10 mouse cellular contexts compared by ENCODE assay signal in the genomic region with DNA sequence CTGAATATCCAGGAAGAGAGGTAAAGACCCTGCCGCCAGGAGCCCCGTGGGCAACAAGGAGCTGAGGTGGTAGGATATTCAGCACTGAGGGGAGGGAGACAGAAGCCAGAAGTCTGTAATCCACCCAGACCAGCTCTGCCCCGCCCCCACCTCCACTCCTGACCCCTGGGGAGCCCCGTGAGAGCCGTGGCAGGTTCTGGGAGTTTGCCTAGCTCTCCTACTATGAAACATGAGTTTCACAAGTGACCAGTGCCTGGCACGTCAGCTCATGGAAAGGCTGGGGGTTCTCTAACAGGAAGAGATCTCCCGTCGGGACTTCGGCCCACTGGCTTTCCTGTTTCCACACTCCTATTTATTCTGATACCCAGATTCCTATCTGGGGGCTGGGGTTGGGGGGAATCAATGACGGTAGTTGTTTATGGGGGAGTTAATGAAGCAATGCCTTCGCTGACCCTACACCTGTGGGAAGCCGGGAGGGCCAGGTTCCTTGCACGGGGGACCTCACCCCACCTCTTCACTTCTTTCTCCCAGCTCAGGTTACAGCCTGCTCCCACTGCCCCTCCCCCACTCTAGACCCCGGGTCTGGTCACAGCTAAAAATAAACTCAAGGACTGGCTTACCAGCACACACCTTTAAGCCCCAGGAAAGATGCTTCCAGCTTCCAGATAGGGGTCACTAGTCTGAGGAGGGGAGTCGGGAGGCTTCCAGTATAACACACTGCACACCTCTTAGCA. TPM values are rescaled to one million over a fixed set of nuclear protein-coding genes. Genes with fewer than 3 reads are reported as not detected.
DNase-seq lines count a peak whose midpoint lies in the region; ATAC-seq lines count a peak whose summit lies in the region.
"Had no signal": no experiment of that assay in that cellular context is flagged by ENCODE, and none has a peak within 500 bp of the region (broad histone marks: within the 10 kb centered on the region; RNA-seq: fewer than 3 reads in every experiment).

No protein-coding gene starts in this region.

- H3K9me3 ChIP-seq in kidney, embryonic 16.5 days (ENCODE audit: low read length) = no peaks in the 10 kb centered on the region
- no peaks in the 10 kb centered on the region for H3K9me3 ChIP-seq in limb, embryonic 10.5 days (replicated peaks)

- H3K4me1 ChIP-seq in kidney, embryonic 16.5 days (ENCODE audit: insufficient read depth, low read length) = peaks cover 96% of the 10 kb centered on the region
- H3K4me1 ChIP-seq in limb, embryonic 10.5 days = peaks cover 100% of the 10 kb centered on the region

- peaks cover 3% of the 10 kb centered on the region; the same call in 1 of the 2 replicates for H3K27me3 ChIP-seq in kidney, embryonic 16.5 days (ENCODE audit: insufficient read depth, low read length)
- no peaks in the 10 kb centered on the region for H3K27me3 ChIP-seq in limb, embryonic 10.5 days (ENCODE audit: low read depth, poor library complexity, severe bottlenecking)

- intact Hi-C loops in left cerebral cortex, postnatal 14 days (cut with DNase I) = no loop called here

- no peaks in the 10 kb centered on the region for H3K36me3 ChIP-seq in kidney, embryonic 16.5 days (ENCODE audit: insufficient read depth, low read length)
- H3K36me3 ChIP-seq in limb, embryonic 10.5 days = no peaks in the 10 kb centered on the region

- DNase-seq in adrenal gland, postnatal 14 days = peak; percentile 59
- no peak for DNase-seq in adrenal gland, adult 18-20 months (ENCODE audit: low spot score in 2 of 2)
- DNase-seq in kidney, adult 11 months = no peak
- peak; percentile 78 for DNase-seq in R1 (ENCODE audit: low read depth, low spot score)
- peak; percentile 81 for DNase-seq in limb, embryonic 10.5 days (ENCODE audit: low spot score)
- DNase-seq in left cerebral cortex, postnatal 14 days (ENCODE audit: low spot score in 2 of 2) = no peak
- DNase-seq in left cerebral cortex, adult 18-20 months (ENCODE audit: low spot score in 2 of 2) = no peak
- DNase-seq: gastrocnemius, postnatal 10 days had no signal

- H3K9ac ChIP-seq in kidney, embryonic 16.5 days (replicated peaks; ENCODE audit: low read length) = peak overlapping the region; percentile 14; the same call in 1 of the 2 replicates
- H3K9ac ChIP-seq: liver, embryonic 14.5 days had no signal

- WGBS in kidney, embryonic 16.5 days = 6% methylated on average over 14 of the region's 15 CpGs
- 2% methylated on average over 15 of the region's 15 CpGs for WGBS in limb, embryonic 10.5 days

- H3K4me2 ChIP-seq in kidney, embryonic 16.5 days (replicated peaks; ENCODE audit: low read depth, low read length) = peak overlapping the region; percentile 33

- H3K4me3 ChIP-seq in kidney, embryonic 16.5 days (ENCODE audit: low read length) = no peak overlapping the region
- peak overlapping the region; percentile 39 for H3K4me3 ChIP-seq in limb, embryonic 10.5 days

- H3K27ac ChIP-seq in kidney, embryonic 16.5 days (ENCODE audit: low read length) = peak overlapping the region; percentile 89
- H3K27ac ChIP-seq in limb, embryonic 10.5 days = peak overlapping the region; percentile 94
- H3K27ac ChIP-seq: liver, embryonic 14.5 days had no signal

- peak; percentile 35 for ATAC-seq in kidney, embryonic 16.5 days (ENCODE audit: low FRiP score, low TSS enrichment)

RNA-seq across cellular contexts. Expression of a gene that starts 19.4 kb away (rescaled TPM):
- total RNA-seq in adrenal gland, postnatal 14 days (2021) = 10.5 and 11.3 TPM in 2 replicates
- 1 to 10 TPM; 4.1 to 6.7 TPM for total RNA-seq in adrenal gland, adult 18-20 months (2021)
- 10.4 and 10.5 TPM in 2 replicates for polyA plus RNA-seq in kidney, embryonic 16.5 days (2015; fragmentation: Nextera tagmentation; extraction: Ambion mirVana)
- 10.2 and 11.8 TPM in 2 replicates for polyA plus RNA-seq in limb, embryonic 10.5 days (2016; fragmentation: Nextera tagmentation; extraction: Ambion mirVana)
- 10 to 100 TPM in 1 of 2 experiments, 1 to 10 TPM in 1; 7.6 to 12.3 TPM for total RNA-seq in left cerebral cortex, postnatal 14 days (2021)
- 10 to 100 TPM in 1 of 2 experiments, 1 to 10 TPM in 1; 9.3 to 10.3 TPM for total RNA-seq in left cerebral cortex, adult 18-20 months (2021)

RNA-seq across cellular contexts. Expression of a gene that starts 59.4 kb away (rescaled TPM):
- total RNA-seq in adrenal gland, postnatal 14 days (2021) = 14.3 and 20.7 TPM in 2 replicates
- total RNA-seq in adrenal gland, adult 18-20 months (2021) = 10 to 100 TPM; 19.4 to 57.7 TPM
- polyA plus RNA-seq in kidney, embryonic 16.5 days (2015; fragmentation: Nextera tagmentation; extraction: Ambion mirVana) = 14.0 and 14.5 TPM in 2 replicates
- 7.0 and 8.0 TPM in 2 replicates for polyA plus RNA-seq in limb, embryonic 10.5 days (2016; fragmentation: Nextera tagmentation; extraction: Ambion mirVana)
- 10 to 100 TPM; 16.6 to 17.2 TPM for total RNA-seq in left cerebral cortex, postnatal 14 days (2021)
- 10 to 100 TPM; 11.1 to 12.4 TPM for total RNA-seq in left cerebral cortex, adult 18-20 months (2021)

Comparison
In these comparisons a context has a peak if more than half of its experiments do, and no peak if none do; other contexts are left out.
1. DNase-seq: peak in adrenal gland, postnatal 14 days (single experiment), R1 (single experiment) and limb, embryonic 10.5 days (single experiment); none in adrenal gland, adult 18-20 months (0 of 2), kidney, adult 11 months (single experiment), left cerebral cortex, postnatal 14 days (0 of 2) and left cerebral cortex, adult 18-20 months (0 of 2).